Mouse (Mus musculus) myocyte (in vitro differentiated cells): ENCODE measurements around the gene Mrpl9. TPM values are rescaled to one million over a fixed set of nuclear protein-coding genes. Genes with fewer than 3 reads are reported as not detected.

Experiments
- H3K27me3 ChIP-seq: one replicate; pipeline ENCODE4 v1.6.1; 2011; ENCODE audit not compliant: control insufficient read depth, insufficient read depth, insufficient read length
- H3K36me3 ChIP-seq: one replicate; pipeline ENCODE4 v1.6.1; 2011; ENCODE audit not compliant: control insufficient read depth, insufficient read depth
- H3K4me2 ChIP-seq: one replicate; pipeline ENCODE4 v1.6.1; 2011; ENCODE audit warnings: low read depth, control low read depth
- H3K4me3 ChIP-seq: one replicate; pipeline ENCODE4 v1.5.1; 2011; ENCODE audit warnings: mild to moderate bottlenecking, control low read depth, moderate library complexity
- H3K79me2 ChIP-seq: one replicate; pipeline ENCODE4 v1.6.1; 2011; ENCODE audit not compliant: control insufficient read depth, insufficient read depth
- H3ac ChIP-seq: one replicate; pipeline ENCODE4 v1.6.1; 2011; ENCODE audit not compliant: control insufficient read depth, insufficient read length
- CEBPB ChIP-seq: IDR thresholded peaks from 2 replicates; pipeline ENCODE4 v1.6.1; 2011; ENCODE audit warnings: mild to moderate bottlenecking, moderate library complexity; ENCODE audit not compliant: poor library complexity, insufficient read depth, severe bottlenecking
- E2F4 ChIP-seq: IDR thresholded peaks from one replicate; pipeline ENCODE4 v1.6.1; 2011; ENCODE audit warnings: mild to moderate bottlenecking, control low read depth, moderate library complexity; ENCODE audit not compliant: insufficient read depth
- MAX ChIP-seq: IDR thresholded peaks from one replicate; pipeline ENCODE4 v1.6.1; 2011; ENCODE audit warnings: low read depth, mild to moderate bottlenecking, control low read depth
- MYOD1 ChIP-seq, 3 experiments: IDR thresholded peaks; one replicate each; pipeline ENCODE4 v1.6.1; 2011; ENCODE audit warnings: control low read depth in 2 of 3, low read depth in 2 of 3, mild to moderate bottlenecking in 2 of 3, moderate library complexity in 1 of 3; ENCODE audit not compliant: insufficient read length in 2 of 3, control insufficient read depth in 1 of 3
- MYOG ChIP-seq, 3 experiments: IDR thresholded peaks; one replicate each; pipeline ENCODE4 v1.6.1; 2011; ENCODE audit warnings: control low read depth in 2 of 3, low read depth in 2 of 3, mild to moderate bottlenecking in 2 of 3; ENCODE audit not compliant: insufficient read length in 2 of 3, control insufficient read depth in 1 of 3, insufficient read depth in 1 of 3
- POLR2A ChIP-seq: IDR thresholded peaks from one replicate; pipeline ENCODE4 v1.6.1; 2011; ENCODE audit warnings: low read depth, mild to moderate bottlenecking, control low read depth, moderate library complexity; ENCODE audit not compliant: insufficient read length
- POLR2AphosphoS2 ChIP-seq: IDR thresholded peaks from one replicate; pipeline ENCODE4 v1.6.1; 2011; ENCODE audit warnings: low read depth, control low read depth; ENCODE audit not compliant: insufficient read length
- REST ChIP-seq: IDR thresholded peaks from one replicate; pipeline ENCODE4 v1.6.1; 2011; ENCODE audit warnings: mild to moderate bottlenecking, control low read depth, moderate library complexity; ENCODE audit not compliant: insufficient read depth, insufficient read length
- SRF ChIP-seq: IDR thresholded peaks from one replicate; pipeline ENCODE4 v1.6.1; 2011; ENCODE audit warnings: low read depth; ENCODE audit not compliant: control insufficient read depth, insufficient read length
- TCF12 ChIP-seq: IDR thresholded peaks from one replicate; pipeline ENCODE4 v1.6.1; 2011; ENCODE audit warnings: mild to moderate bottlenecking, control low read depth; ENCODE audit not compliant: poor library complexity, insufficient read depth, severe bottlenecking
- TCF3 ChIP-seq: IDR thresholded peaks from one replicate; pipeline ENCODE4 v1.6.1; 2011; ENCODE audit warnings: low read depth, control low read depth; ENCODE audit not compliant: insufficient read length
- USF1 ChIP-seq: IDR thresholded peaks from one replicate; pipeline ENCODE4 v1.6.1; 2011; ENCODE audit warnings: low read depth, mild to moderate bottlenecking, control low read depth, moderate library complexity
- polyA plus RNA-seq: library from polyadenylated mRNA; unstranded; fragments of >200 nt; fragmentation: generic; extraction: Trizol; gene quantifications from one replicate; pipeline ENCODE4 v1.2.1, GENCODE M21; 2012; ENCODE audit warnings: missing spikeins

The Mrpl9 gene
- polyA plus RNA-seq, 1 experiment: 75.1 TPM

DNA sequence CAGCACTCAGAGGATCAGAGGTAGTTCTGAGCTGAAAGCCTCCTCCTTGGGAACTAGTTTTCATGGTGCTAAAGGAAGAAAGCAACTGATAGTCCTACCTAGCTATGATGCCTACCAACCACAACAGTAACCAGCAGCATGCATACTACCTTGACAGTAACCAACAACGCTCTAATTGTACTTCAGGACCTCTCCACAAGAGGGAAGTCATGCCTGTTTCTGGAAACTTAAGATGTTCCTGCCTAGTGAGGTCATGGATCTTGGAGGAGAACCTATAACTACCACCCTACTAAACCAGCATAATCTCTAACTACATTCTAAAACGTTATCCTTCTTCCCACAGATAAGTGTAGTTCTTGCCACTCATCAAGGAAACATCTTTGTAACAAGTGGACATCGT is 1.9 kb upstream of the Mrpl9 start:
- Histone ChIP-seq H3ac (no peak overlapping the region), H3K79me2 (peaks cover 8% of the 10 kb centered on the region), H3K27me3 (no peaks in the 10 kb centered on the region), H3K4me3 (no peak overlapping the region), H3K36me3 (peaks cover under 1% of the 10 kb centered on the region), H3K4me2 (no peak overlapping the region)
- no peak for TF ChIP-seq E2F4

DNA sequence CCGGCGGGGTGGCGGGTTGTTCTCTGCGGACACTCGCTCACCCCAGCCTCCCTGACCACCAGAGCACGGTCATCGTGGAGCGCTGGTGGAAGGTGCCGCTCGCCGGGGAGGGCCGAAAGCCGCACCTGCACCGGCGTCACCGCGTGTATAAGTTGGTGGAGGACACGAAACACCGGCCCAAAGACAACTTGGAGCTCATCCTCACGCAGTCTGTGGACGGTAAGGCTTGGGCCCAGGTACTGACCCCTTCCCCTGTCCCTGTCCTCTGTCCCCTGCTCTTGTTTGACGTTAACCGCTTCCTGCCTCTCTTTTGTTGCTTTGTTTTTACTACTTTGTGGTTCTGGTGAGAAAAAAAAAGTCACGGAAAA is 463 bp downstream of the Mrpl9 start, which contains the start of gene Oaz3:
Gene Oaz3, minus strand, starts transcription at position 319 of the 368 bp plus-strand sequence.
- H3K79me2 ChIP-seq: peaks cover 8% of the 10 kb centered on the region
- H3K4me3 ChIP-seq: peak within 1 kb of the TSS; percentile 90
- H3K36me3 ChIP-seq: peaks cover 20% of the 10 kb centered on the region
- peak within 1 kb of the TSS; percentile 90 for H3K4me2 ChIP-seq
- peak within 1 kb of the TSS; percentile 53 for H3ac ChIP-seq
- no peaks in the 10 kb centered on the region for H3K27me3 ChIP-seq
- TF ChIP-seq MYOG (IDR thresholded peaks at IDR 0.05; ENCODE audit: control insufficient read depth in 1 of 3, insufficient read depth in 1 of 3, insufficient read length in 2 of 3, low read depth in 2 of 3) (no peak), MAX (no peak), USF1 (no peak), MYOD1 (IDR thresholded peaks at IDR 0.05; ENCODE audit: control insufficient read depth in 1 of 3, insufficient read length in 2 of 3, low read depth in 2 of 3) (no peak), POLR2A (no peak), REST (no peak), SRF (no peak), POLR2AphosphoS2 (no peak), TCF3 (no peak), TCF12 (no peak), CEBPB (no peak), E2F4 (no peak)

DNA sequence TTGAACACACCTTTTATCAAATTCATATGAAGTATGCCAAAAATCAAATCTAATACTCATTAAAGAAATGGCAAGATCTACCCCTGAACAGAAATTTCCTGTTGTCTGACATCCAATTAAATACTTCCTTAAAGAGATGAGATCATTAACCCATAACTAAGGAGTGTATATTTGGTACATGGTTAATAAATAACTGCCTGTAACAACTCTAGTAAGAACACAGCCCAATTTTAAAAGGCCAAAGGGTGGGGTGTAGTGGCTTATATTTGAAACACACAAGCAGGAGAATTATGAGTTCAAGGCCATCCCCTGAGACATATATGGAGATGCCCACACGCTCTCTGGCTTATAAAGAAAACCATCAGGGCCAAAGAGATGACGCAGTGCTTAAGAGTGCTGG is 6.3 kb downstream of the Mrpl9 start:
- Histone ChIP-seq H3K36me3 (peaks cover 23% of the 10 kb centered on the region), H3K4me3 (no peak overlapping the region), H3ac (no peak overlapping the region), H3K79me2 (no peaks in the 10 kb centered on the region), H3K27me3 (no peaks in the 10 kb centered on the region), H3K4me2 (no peak overlapping the region)
- TF ChIP-seq MAX (no peak), SRF (no peak), REST (no peak), E2F4 (no peak), MYOD1 (IDR thresholded peaks at IDR 0.05; ENCODE audit: control insufficient read depth in 1 of 3, insufficient read length in 2 of 3, low read depth in 2 of 3) (no peak)

DNA sequence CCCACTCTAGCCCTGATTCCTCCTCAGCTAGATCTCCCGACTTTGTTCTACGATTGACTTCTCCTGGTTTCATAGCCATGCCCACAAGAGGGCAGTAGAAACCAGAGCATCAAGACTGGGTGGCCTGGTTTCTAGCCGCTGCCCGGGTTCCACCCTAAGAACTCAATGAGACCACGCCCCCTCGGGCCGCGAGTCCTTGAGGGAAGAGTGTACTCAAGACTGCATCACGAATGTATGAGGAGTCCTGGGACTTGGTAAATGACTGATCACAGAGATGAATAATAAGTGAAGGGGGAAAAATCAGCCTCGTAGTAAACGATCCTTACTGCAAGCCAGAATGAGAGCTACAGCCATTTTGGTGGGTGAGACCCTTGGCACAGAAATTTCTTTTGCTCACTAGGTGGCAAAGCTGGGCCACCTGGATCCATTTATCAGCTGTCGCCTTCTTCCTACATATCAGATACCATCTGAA is 13.4 kb downstream of the Mrpl9 start:
- H3K27me3 ChIP-seq: no peaks in the 10 kb centered on the region
- H3K36me3 ChIP-seq: no peaks in the 10 kb centered on the region
- TF ChIP-seq CEBPB: no peak
- TF ChIP-seq SRF: no peak
- no peak for TF ChIP-seq TCF3
- TF ChIP-seq POLR2A: no peak
- no peak for TF ChIP-seq MAX
- no peak for TF ChIP-seq MYOD1 (IDR thresholded peaks at IDR 0.05; ENCODE audit: control insufficient read depth in 1 of 3, insufficient read length in 2 of 3, low read depth in 2 of 3)
- no peak for TF ChIP-seq TCF12
- TF ChIP-seq USF1: no peak
- no peak for TF ChIP-seq POLR2AphosphoS2
- no peak for TF ChIP-seq MYOG (IDR thresholded peaks at IDR 0.05; ENCODE audit: control insufficient read depth in 1 of 3, insufficient read depth in 1 of 3, insufficient read length in 2 of 3, low read depth in 2 of 3)
- no peak for TF ChIP-seq E2F4
- TF ChIP-seq REST: no peak
- H3ac ChIP-seq: no peak overlapping the region
- no peak overlapping the region for H3K4me3 ChIP-seq
- peak overlapping the region; percentile 57 for H3K4me2 ChIP-seq
- no peaks in the 10 kb centered on the region for H3K79me2 ChIP-seq

DNA sequence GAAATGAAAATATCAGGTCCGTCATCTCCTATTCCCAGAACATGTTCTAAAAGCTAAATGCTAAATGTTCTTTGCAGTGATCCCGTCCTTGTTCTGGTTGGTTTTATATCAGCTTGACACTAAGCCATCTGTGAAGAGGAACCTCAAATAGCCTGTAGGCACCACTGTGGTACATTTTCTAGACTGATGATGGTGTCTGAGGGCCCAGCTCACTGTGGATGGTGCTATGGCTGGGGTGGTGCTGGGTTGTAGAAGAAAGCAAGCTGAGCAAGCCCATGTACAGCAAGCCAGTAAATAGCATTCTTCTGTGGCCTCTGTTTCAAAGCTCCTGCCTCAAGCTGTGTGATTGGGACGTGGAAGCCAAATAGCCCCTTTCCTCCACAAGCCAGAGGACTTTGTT is 13.9 kb downstream of the Mrpl9 start:
- H3K4me2 ChIP-seq: peak overlapping the region; percentile 57

More for the DNA sequence above, 13.9 kb downstream of the Mrpl9 start:
- Histone ChIP-seq H3K4me3 (no peak overlapping the region), H3K36me3 (no peaks in the 10 kb centered on the region), H3K79me2 (no peaks in the 10 kb centered on the region), H3ac (no peak overlapping the region), H3K27me3 (no peaks in the 10 kb centered on the region)
- TF ChIP-seq E2F4 (no peak), SRF (no peak), MYOD1 (IDR thresholded peaks at IDR 0.05; ENCODE audit: control insufficient read depth in 1 of 3, insufficient read length in 2 of 3, low read depth in 2 of 3) (no peak), MAX (no peak), USF1 (no peak), TCF3 (no peak)
